Mouse (Mus musculus) macrophage (primary cell): ENCODE measurements around the gene Egfem1. TPM values are rescaled to one million over a fixed set of nuclear protein-coding genes. Genes with fewer than 3 reads are reported as not detected.

ENCODE experiments used
- H3K27ac ChIP-seq: fragments of 350-480 bp; formaldehyde crosslinking; 2 replicates; pipeline ENCODE4 v1.9.0; 2021
- H3K36me3 ChIP-seq: fragments of 350-480 bp; formaldehyde crosslinking; 2 replicates; pipeline ENCODE4 v1.9.0; 2021; ENCODE audit errors: inconsistent target
- H3K4me3 ChIP-seq: fragments of 350-480 bp; formaldehyde crosslinking; 2 replicates; pipeline ENCODE4 v1.9.0; 2021; ENCODE audit errors: inconsistent target
- H3K79me2 ChIP-seq: fragments of 350-480 bp; formaldehyde crosslinking; 2 replicates; pipeline ENCODE4 v1.9.0; 2021; ENCODE audit errors: inconsistent target
- WGBS: methylation state at CpG from one replicate; pipeline ENCODE4 v1.1.7; 2026; ENCODE audit warnings: inconsistent platforms; ENCODE audit not compliant: missing documents; 5-methylcytosine and 5-hydroxymethylcytosine counted together
- polyA plus RNA-seq: library from polyadenylated mRNA; stranded (reverse); fragments of 250-400 nt; gene quantifications from 3 replicates; pipeline ENCODE4 v1.2.4, GENCODE M21; 2018; ENCODE audit warnings: inconsistent platforms

Egfem1 gene
- polyA plus RNA-seq, 1 experiment from 2014 or later, result not detected

DNA sequence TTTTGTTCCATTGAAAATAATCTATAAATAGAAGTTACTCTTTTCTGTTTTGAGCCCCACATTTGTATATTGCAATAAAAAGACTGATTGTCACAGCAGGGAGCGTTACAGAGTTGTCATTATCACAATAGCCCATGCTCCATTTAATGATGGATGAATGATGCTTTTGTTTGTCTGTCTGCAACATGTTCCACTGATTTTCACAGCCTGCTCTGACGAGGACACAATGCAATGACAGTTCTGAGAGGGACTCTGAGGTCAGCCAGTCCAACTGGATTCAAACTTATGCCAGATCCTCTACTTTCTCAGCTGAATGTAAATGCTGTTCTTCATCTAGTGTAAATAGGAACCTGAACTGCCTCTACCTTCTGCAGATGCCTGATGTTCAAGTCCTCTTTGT is 619.3 kb downstream of the Egfem1 start:
- Histone ChIP-seq H3K36me3 (no peaks in the 10 kb centered on the region), H3K4me3 (no peak overlapping the region), H3K79me2 (no peaks in the 10 kb centered on the region), H3K27ac (no peak overlapping the region)
- 53% methylated on average over 2 of the region's 2 CpGs for WGBS

DNA sequence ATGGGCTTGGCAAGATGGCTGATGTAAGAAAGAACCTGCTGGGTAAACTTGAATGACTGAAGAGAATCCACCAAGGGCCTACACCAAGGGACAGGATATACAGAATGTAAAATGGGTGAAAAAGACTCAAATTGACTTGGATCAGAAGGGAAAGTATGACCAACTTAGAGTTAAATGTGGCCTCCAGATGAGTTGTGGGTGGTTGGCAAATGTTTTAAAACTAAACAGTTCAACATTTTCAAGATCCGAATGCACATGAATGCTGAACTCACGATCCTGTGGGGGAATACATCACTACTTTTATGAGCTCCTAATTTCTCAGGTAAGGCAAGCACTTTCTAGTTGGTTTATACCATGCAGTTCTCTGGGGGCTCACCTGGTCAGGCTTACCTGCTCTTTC is 625.0 kb downstream of the Egfem1 start:
- no peaks in the 10 kb centered on the region for H3K36me3 ChIP-seq
- no peaks in the 10 kb centered on the region for H3K79me2 ChIP-seq
- no peak overlapping the region for H3K4me3 ChIP-seq
- H3K27ac ChIP-seq, result no peak overlapping the region
- 83% methylated on average over 2 of the region's 2 CpGs for WGBS

DNA sequence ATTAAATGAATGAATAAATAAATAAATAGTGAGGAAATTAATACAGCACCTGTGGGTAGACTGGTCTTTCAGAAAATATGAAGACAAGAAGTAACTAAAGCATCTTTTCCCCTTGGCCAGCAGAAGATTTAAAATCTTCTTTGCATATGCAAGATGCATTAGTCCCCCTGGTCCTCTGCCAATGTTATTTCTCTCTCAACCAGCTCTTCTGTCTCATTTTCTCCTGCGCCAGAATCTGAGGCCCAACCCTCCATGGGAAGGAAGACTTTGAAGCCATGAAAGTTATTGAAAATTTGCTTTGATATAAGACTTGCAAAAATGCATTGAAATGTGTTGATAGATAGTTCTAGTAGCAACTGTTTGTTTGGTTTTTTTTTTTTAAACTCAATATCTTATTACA is 625.6 kb downstream of the Egfem1 start:
- H3K27ac ChIP-seq, result no peak overlapping the region
- 83% methylated on average over 1 of the region's 1 CpGs for WGBS
- H3K79me2 ChIP-seq, result no peaks in the 10 kb centered on the region
- H3K36me3 ChIP-seq, result no peaks in the 10 kb centered on the region
- no peak overlapping the region for H3K4me3 ChIP-seq

DNA sequence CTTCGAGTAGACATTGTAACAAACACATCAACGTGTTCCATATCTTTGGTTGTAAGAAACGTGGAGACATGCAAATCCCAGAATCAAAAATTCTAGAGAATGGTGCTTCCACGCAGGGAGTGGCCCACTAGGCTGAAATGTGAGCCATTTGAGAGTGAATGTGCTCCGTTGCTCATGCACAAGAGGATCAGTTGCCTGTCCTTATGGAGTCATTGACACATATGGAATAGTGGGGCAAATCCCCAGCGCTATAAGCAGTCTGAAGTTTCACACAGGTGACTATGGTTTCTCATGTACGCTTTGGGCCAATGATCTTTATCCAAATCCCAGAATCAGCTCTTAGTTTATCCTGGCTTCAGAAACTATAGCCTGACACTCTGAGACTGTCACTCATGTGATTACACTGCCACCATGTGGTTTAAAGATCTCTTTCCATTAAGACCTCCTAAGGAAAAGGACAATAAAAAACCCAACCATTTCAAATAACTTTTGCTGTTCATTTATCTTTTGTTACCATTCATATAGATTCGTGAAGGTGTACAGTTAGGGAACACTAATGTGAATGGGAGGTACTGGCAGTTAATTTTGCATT is 644.6 kb downstream of the Egfem1 start:
- 58% methylated on average over 8 of the region's 8 CpGs for WGBS
- H3K27ac ChIP-seq, result no peak overlapping the region
- no peaks in the 10 kb centered on the region for H3K36me3 ChIP-seq
- no peak overlapping the region for H3K4me3 ChIP-seq
- H3K79me2 ChIP-seq, result no peaks in the 10 kb centered on the region

GRCm38 (mm10) chr3:29730062-29730760 is 648.4 kb downstream of the Egfem1 start:
- Histone ChIP-seq H3K4me3 (no peak overlapping the region), H3K36me3 (no peaks in the 10 kb centered on the region), H3K27ac (no peak overlapping the region), H3K79me2 (no peaks in the 10 kb centered on the region)
- WGBS, result 1% methylated on average over 4 of the region's 4 CpGs

- Histone ChIP-seq H3K79me2 (no peaks in the 10 kb centered on the region), H3K4me3 (no peak overlapping the region), H3K36me3 (no peaks in the 10 kb centered on the region), H3K27ac (no peak overlapping the region)
- 86% methylated on average over 1 of the region's 1 CpGs for WGBS
These were observed 649.7 kb downstream of the Egfem1 start for GRCm38 (mm10) chr3:29731509-29731908.

DNA sequence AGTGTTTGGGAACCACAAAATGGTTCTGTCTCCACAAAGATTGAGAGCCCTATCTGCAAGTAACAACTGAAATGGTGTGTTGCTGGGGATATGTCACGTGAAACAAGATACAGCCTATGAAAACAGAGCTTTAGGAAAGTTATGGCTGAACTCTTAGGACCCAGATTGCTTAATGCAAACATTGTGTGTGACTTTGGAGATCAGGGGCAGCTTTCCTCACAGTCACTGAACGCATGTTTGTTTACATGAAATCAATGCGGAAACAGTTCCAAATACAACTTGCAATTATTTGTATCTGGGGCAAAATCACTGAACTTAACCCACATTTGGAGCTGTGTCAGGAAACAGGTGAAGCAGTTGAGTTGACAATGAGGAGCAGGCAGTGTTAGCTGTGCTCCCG is 650.8 kb downstream of the Egfem1 start:
- H3K4me3 ChIP-seq, result no peak overlapping the region
- H3K27ac ChIP-seq, result no peak overlapping the region
- H3K79me2 ChIP-seq, result no peaks in the 10 kb centered on the region
- WGBS, result 79% methylated on average over 4 of the region's 4 CpGs
- H3K36me3 ChIP-seq, result no peaks in the 10 kb centered on the region

GRCm38 (mm10) chr3:29734251-29734650 is 652.4 kb downstream of the Egfem1 start:
- no peak overlapping the region for H3K27ac ChIP-seq
- H3K36me3 ChIP-seq, result no peaks in the 10 kb centered on the region
- H3K79me2 ChIP-seq, result no peaks in the 10 kb centered on the region
- WGBS, result 81% methylated on average over 6 of the region's 6 CpGs
- H3K4me3 ChIP-seq, result no peak overlapping the region

GRCm38 (mm10) chr3:29739292-29739691 is 657.5 kb downstream of the Egfem1 start:
- Histone ChIP-seq H3K27ac (no peak overlapping the region), H3K36me3 (no peaks in the 10 kb centered on the region), H3K79me2 (no peaks in the 10 kb centered on the region), H3K4me3 (no peak overlapping the region)
- 19% methylated on average over 5 of the region's 5 CpGs for WGBS

Other genes with a start within 250 kb of the Egfem1 start
- gene Gm1527, start 189.4 kb upstream of the Egfem1 start, polyA plus RNA-seq, result not detected in 3 replicates